Mouse (Mus musculus) cerebellum, adult 9-10 months (tissue): ENCODE measurements around the gene Cabs1.

Experiments used
- DNase-seq: peaks from one replicate; pipeline ENCODE4 v3.0.0; 2022

Cabs1 gene

DNA sequence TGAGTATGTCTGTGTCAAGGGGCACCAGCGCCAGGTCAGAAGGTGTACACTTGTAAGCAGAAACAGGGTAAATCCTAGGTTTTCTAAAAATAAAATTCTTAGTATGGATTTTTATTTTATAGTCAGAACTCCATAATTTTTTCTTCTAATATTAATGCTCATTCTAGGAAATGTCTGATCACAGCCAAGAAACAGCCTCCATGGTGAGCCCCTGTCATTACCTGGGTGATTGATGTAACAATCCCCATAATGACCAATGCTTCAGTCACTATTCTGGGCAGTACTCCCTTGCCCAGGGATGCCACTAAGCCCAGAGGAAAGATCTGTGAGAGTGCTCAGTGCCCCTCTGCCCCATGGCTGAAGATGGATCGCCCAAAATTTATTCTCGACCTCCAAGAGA, at the start of gene Cabs1:
TSS of gene Cabs1 (plus strand) at position 301 of the 400 bp plus-strand sequence.
- DNase-seq, result no peak

GRCm38 (mm10) chr5:87931603-87932002, 47.6 kb upstream of the Cabs1 start:
- DNase-seq, result no peak

DNA sequence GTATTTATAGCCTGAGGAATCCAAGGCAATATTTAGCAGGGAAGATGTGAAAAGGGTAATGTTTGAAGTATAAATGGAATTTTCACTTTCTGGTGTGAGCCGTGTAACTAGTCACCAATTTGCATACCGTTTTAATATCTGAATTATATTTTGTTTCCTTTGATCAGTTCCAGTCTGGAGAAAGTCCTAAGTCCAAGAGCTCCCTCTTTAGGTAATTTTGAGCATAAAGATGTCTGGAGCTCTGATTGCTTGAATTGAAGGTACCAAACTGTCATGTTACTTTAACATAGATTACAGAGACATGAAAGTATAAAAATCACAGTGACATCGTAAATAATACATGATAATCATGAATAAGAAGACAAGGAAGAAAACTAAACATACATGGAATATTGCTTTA, 38.5 kb upstream of the Cabs1 start:
- peak; percentile 11 for DNase-seq

DNA sequence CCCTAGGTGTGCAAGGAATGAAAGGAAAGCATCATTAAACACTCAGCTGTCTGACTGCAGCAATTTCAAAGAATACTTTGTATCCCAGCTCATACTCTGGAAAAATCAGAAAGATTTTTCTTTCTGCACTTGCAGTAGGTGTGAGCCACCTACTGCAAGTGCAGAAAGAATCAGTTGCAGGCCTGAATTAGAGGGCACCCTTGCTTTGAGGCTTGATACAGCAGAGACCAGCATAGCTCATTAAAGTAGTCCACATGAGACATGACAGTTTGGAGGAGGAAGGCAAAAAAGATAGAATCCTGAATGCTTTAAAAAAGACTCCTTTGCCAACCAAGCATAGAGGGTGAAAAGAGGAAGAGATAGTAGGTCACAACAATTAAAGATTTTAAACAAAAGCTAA, 36.7 kb upstream of the Cabs1 start:
- no peak for DNase-seq

DNA sequence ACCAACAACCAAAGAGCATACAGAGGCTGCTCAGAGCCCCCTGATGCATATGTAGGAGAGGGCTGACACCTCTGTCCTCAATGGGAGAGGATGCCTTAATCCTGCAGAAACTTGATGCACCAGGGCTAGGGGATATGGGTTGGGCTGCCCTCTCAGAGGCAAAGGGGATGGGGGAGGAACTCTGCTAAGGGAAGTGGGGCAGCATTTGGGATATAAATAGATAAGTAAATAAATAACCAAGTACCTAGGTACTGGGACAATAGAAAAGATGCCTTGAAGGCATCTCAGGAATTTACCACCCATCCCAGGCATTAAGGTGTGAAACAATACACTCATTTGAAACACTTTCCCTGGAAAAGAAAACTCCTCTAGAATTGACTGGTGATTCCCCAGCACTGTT, 27.4 kb upstream of the Cabs1 start:
- DNase-seq, result no peak

- DNase-seq, result no peak
These were observed 10.0 kb upstream of the Cabs1 start, which contains the start of the genes 2310003L06Rik and Gm28434 for GRCm38 (mm10) chr5:87969201-87969600. Gene 2310003L06Rik, plus strand, starts transcription at chr5:87969459. Gene Gm28434, plus strand, starts transcription at chr5:87969517.

DNA sequence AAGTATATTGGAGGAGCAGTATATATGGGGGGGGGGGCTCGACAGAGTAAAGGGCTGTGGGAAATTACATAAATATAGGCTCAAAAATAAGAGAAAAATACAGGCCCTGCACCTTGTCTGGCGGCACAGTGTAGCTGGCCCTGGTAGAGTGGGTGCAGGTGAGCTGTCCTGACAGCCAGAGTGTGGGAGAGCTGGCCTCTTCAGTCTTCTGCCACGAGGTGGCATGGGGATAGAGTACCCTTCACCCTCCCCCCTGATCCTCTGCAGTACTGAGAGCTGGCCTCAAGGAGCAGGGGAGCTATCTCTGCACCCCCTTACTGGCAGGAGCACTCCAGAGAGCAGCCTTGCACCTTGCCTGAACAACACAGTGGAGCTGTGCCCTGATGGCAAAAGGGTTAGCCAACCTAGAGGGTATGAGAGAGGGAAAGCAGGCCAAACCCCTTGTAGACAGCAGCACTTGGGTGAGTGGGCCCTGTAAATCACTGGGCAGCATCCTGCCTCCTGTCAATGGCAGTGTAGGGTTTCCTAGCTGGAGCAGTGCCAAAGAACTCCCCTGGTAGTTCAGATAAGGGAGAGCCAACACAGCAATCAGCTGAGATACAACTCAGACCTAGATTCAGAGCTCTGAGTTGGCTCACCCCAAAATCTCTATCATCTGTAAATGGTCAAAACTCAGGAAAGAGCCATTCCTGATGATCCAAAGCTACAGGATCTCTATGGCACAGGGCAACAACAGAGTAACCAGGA, 3.4 kb downstream of the Cabs1 start:
- DNase-seq, result no peak

- no peak for DNase-seq
These were observed 23.0 kb downstream of the Cabs1 start, which contains the start of gene Smr3a for GRCm38 (mm10) chr5:88002249-88002648. Gene Smr3a, plus strand, starts transcription at chr5:88002549.

DNA sequence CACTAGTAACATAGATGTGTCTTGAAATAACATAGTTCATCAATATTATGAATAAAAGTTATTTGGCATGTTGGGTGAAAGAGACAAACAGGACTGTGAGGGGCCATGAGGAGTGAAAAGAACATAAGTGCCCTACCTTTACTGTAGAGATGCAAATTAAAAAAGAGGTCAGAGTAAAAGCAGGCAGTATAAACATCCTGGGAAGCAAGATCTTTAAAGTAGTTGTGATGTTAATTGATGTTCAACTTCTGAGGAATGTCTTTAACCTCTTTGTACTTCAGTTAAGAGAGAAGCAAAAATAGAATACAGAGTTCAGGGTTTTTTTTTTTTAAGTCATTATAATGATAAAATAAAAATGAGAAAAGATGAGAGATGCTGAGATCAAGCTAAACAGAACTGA, 26.0 kb downstream of the Cabs1 start:
- no peak for DNase-seq
